Mouse (Mus musculus): ENCODE results near the gene Stk39. TPM values are rescaled to one million over a fixed set of nuclear protein-coding genes. Genes with fewer than 3 reads are reported as not detected.
A peak's percentile ranks its signal among the peaks of the same experiment; 100 is the strongest.

Stk39 gene
- polyA plus RNA-seq, 1 experiment = 38.1 TPM

DNA sequence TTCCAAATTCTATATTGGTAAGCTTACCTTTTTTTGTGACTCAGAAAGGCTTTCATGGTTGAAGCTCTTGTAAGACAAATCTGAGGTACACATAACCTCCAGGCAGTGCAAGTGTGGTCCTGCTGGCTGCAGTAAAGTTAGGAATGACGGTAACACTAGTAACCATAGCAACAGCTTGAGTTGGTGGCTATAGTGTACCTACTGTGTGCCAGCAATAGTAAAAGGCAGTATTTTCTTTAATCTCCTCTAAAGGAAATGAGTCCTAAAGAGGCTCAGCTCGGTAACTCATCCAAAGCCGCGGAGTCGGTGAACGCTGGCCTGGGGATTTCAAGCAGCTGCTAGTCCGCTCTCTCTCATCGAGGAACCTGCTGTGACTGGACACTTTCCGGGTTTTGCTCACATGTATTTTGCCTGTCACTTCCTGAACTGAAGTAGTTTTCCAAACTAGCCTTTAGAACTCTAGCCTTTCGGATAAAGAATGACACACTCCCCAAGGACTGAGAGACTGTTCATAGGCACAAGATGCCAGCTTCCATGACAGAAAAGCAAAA, 85.7 kb downstream of the Stk39 start:
- DNase-seq (ENCODE audit: extremely low spot score in 1 of 2, low spot score in 1 of 2) = no peak

GRCm38 (mm10) chr2:68385654-68386312, 86.3 kb downstream of the Stk39 start:
- no peak for DNase-seq (ENCODE audit: extremely low spot score in 1 of 2, low spot score in 1 of 2)

- no peak for DNase-seq (ENCODE audit: extremely low spot score in 1 of 2, low spot score in 1 of 2)
Observed at GRCm38 (mm10) chr2:68383964-68384363, 88.1 kb downstream of the Stk39 start.

DNA sequence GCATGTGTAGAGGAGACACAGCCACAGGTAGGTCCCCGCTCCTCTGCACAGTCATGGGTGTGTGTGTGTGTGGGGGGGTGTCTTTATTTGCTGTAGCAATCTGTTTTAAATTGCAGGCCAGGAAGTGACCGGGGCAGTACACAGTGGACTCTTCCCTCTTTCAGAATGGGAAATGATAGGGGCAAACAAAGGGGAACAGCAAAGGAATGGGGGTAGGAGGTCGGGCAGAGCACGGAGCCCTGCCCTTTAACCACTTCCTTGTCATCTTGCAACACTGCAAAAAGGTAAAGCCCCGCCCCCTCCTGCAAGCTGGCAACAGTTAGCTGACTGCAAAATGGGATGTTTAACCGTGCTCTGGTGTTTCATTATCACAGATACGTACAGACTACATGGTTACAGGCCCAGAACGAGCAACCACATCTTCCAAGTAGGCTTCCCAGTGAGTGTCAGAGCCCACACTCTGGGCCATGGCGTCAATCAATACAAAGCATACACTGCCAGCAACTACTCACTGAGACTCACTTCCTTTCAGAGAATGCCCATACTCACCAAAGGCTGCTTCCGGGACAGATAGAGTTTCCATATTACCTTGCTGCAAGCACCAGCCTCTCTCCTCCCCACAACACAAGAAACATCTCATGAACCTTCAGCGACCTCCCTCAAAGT, 89.5 kb downstream of the Stk39 start:
- no peak for DNase-seq (ENCODE audit: extremely low spot score in 1 of 2, low spot score in 1 of 2)

- DNase-seq (ENCODE audit: extremely low spot score in 1 of 2, low spot score in 1 of 2) = no peak
Observed at GRCm38 (mm10) chr2:68381881-68382280, 90.2 kb downstream of the Stk39 start.

DNA sequence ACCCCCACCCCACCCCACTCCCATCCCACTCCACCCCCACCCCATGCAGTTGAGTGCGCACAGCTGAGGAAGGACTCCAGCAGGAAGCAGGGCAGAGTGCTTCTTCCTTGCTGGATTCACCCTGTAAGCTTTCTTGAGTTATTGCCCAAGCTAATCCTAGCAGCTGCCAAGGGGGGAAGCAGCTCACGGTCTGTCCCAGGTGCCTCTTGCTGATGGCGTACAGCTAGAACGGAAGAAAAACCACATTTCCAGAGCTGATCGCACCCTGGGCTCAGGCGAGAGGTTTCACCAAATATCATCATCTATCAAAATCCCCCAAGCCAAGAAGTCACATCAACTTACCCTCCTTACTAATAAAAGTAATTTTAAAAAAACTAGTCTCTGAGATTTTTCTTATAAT, 90.9 kb downstream of the Stk39 start:
- no peak for DNase-seq (ENCODE audit: extremely low spot score in 1 of 2, low spot score in 1 of 2)

DNA sequence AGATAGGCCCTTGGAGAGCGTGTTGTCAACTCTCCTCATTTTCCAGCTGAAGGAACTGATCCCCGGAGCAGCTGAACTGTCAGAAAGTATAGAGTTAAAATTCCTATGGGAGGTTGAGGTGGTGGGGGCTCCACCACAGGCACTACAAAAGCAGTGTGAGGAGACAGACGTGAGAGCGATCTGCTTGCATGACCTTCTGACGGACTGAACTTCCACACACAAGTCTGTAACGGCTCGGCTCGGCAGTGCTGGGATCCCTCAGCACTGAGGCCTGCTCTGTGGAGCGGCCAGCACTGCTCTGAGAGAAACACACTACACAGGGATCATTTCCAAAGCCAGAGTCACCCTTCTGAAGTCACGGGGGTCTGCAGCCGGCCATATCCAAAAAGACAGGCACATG, 92.4 kb downstream of the Stk39 start:
- DNase-seq (ENCODE audit: extremely low spot score in 1 of 2, low spot score in 1 of 2) = no peak

- DNase-seq (ENCODE audit: extremely low spot score in 1 of 2, low spot score in 1 of 2) = no peak
Observed at GRCm38 (mm10) chr2:68378319-68378718, 93.7 kb downstream of the Stk39 start.

DNA sequence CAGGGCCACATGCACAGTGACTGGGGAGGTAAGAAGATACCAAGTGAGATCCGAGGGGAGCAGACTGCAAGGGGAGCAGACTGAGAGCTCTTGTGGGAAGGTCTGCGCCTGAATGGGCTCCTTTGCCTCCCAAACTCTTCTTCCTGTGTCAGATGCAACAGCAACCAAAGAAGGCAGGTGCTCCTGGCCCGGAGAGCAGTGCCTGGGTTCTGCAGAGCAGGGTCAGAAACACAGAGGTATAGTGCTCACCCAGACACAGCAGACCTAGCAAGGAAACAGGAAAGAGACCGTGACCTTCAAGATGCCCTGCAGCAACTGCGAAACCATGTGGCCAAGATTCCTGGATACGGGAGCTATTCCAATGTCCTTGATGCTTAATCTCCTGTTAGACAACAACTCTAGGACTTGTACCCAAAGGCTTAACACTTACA, 94.8 kb downstream of the Stk39 start:
- no peak for DNase-seq (ENCODE audit: extremely low spot score in 1 of 2, low spot score in 1 of 2)

DNA sequence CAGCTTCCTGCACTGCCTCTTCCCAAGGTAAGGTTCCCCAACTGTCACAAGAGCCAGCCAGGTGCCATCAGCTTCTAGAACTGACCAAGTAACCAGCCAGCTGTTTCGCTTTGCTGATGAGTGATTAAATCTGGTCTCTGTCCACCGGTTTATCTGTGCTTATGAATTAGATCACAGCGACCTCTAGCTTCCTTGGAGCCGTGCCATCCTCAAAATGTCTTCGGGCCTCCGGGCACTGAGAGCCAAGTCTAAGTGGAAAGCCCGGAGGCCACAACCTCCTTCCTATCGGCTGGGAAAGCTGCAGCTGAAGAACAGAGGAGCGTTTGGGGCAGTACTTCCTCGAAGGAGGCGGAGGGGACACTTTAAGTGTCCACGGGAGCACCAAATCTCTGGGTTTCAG, 95.4 kb downstream of the Stk39 start:
- DNase-seq (ENCODE audit: extremely low spot score in 1 of 2, low spot score in 1 of 2) = no peak

DNA sequence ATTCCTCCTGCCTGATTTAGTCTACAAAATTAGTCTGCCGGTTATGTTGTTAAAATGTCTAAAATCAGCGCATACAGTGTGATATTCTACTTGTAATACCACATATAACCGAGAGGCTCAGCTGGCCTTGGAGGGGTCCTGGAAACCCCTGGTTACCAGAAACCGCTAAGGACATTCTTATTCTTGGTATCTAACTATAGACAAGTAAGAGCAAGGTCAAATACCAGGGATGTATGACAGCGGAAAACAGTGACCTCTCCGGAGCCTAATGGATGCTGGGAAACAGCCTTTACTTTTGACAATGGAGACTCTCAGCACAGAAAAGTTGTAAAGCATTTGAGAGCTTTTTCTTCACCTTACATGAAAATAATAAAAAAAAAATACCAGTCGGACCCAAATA, 97.9 kb downstream of the Stk39 start:
- DNase-seq (ENCODE audit: extremely low spot score in 1 of 2, low spot score in 1 of 2) = no peak

- no peak for DNase-seq (ENCODE audit: extremely low spot score in 1 of 2, low spot score in 1 of 2)
Observed at GRCm38 (mm10) chr2:68371912-68372311, 100.2 kb downstream of the Stk39 start.

GRCm38 (mm10) chr2:68370326-68370725, 101.7 kb downstream of the Stk39 start:
- DNase-seq (ENCODE audit: extremely low spot score in 1 of 2, low spot score in 1 of 2) = no peak

GRCm38 (mm10) chr2:68369080-68369479, 103.0 kb downstream of the Stk39 start:
- no peak for DNase-seq (ENCODE audit: extremely low spot score in 1 of 2, low spot score in 1 of 2)

- DNase-seq (ENCODE audit: extremely low spot score in 1 of 2, low spot score in 1 of 2) = peak; percentile 55 to 77
Observed at GRCm38 (mm10) chr2:68367944-68368343, 104.1 kb downstream of the Stk39 start.

DNA sequence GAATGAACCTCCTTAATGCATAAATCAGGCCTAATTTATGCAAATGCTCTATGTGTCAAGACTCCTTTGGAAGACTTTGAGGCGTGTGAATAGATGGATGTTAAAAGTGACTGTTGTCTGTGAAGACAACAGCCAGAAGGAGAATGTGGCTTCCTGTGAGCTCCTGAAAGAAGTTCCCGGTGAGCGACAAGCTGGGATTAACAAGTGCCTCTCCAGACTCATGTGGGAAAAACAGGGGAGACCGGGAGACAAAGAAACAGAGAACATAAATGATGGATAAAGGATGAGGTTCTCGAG, 105.2 kb downstream of the Stk39 start:
- no peak for DNase-seq (ENCODE audit: extremely low spot score in 1 of 2, low spot score in 1 of 2)

DNA sequence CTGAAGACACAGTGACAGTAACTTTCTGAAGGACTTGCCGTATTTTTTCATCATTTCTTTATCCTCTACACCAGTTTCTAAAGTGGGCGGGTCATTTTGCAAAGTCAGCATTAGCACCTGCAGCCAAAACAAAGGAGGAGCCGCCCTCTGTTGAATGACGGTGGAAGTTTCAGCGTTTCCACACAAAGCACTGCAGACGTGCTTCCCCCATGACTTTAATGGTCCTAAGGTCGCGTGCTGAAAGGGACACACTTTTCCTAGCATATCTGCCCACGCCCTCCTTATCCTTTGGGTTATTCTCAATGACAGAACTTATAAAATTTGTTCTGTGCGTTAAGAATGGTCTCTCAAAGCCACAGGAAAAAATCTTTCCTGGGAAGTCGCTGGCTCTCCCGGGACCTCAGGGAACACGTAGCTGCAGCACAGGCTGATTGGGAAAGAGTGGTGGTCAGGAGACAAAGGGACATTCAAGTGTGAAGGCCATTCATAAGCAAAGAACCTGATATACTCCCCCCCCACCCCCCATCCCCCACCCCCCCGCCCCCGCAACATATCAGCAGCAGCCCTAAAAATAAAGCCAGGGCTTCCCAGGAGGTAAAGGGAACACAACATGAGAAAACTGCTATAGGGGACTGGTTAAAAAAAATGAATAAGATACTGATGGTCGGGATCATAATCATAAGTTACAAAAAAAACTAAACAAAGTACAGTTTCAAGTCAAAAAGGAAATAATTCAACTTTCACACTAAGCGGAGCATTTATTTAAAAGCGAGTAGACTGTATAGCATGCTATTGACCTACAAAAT, 105.8 kb downstream of the Stk39 start:
- DNase-seq (ENCODE audit: extremely low spot score in 1 of 2, low spot score in 1 of 2) = no peak

DNA sequence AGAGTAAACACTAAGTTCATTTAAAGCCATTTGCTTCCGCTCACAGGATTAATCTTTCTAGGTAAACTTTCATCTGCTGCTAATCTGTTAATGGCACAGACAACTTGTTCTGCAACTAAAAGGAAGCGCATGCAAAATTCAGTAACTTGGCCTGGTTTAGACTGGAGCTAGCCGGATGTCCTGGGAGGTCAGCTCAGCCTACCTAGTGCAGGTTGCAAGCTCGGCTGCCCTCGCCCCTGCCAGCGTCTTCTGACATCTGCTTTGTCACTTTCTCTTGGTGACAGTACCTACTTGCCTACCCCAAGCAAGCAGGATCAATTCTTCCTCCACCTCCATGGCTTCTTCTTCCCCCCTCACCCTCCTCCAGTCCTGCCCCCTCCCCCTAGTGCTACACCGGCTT, 106.6 kb downstream of the Stk39 start:
- no peak for DNase-seq (ENCODE audit: extremely low spot score in 1 of 2, low spot score in 1 of 2)

DNA sequence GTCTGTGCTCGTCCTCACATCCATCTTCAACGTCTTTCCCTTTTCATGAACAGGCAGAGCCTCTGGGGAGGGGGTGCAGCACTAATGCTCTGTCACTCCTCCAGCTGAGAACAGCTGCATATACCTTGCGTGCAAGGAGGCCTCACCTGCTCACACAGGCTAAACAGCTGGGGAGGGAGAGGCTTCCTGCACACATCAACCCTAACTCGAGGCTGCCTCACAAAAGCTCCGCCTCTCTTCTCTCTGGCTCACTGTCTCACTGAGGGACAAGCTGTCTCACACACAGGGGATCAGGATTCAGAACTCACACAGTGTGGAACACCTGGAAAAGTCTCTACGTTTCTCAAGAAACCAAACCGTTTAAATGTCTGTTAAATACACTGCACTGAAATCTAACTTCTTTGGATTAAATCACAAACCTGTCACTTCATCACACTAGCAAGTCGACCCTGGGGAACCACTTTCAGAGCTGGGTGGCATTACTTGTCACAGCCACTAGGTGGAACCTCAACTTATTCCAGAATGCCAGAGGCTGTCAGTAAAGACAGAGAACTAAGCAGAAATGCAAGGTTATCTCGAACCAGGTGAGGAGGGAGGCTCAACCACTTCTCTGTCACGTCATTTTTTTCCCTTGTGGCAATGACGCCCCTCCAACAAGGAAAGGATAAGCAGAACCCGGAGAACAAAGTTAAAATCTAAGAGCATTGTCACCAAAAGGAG, 107.7 kb downstream of the Stk39 start:
- peak in 1 of 2 experiments; percentile 71 for DNase-seq (ENCODE audit: extremely low spot score in 1 of 2, low spot score in 1 of 2)

DNA sequence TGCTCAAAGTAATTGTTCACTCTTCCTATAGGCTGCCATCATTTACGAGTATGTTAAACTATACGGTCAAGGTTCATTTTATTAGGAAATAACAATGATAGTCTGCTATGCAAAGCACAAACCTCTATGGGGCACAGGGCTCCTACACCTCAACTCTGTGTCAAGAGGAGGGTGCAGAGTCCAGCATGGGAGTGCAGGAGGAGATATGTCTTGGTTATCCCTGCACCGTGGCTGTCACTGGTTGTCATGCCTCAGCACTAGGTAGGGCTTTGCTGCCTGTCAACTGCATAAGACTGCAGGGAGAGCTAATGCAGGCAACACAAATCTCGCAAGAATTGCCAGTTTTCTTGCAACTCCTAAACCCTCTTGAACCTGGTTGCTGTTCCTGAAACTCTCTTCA, 108.9 kb downstream of the Stk39 start:
- DNase-seq (ENCODE audit: extremely low spot score in 1 of 2, low spot score in 1 of 2) = no peak

GRCm38 (mm10) chr2:68361701-68362100, 110.4 kb downstream of the Stk39 start:
- DNase-seq (ENCODE audit: extremely low spot score in 1 of 2, low spot score in 1 of 2) = peak in 1 of 2 experiments; percentile 31

Data from frontal cortex, adult 2 months (tissue).